Mouse (Mus musculus) ovary, postnatal 10 days (tissue): ENCODE data around the gene Gm11037.

Experiments
- DNase-seq: peaks from one replicate; pipeline ENCODE4 v3.0.0; 2022; ENCODE audit warnings: low spot score

The Gm11037 gene

GRCm38 (mm10) chr2:131128636-131129157 is 4.6 kb upstream of the Gm11037 start:
- no peak for DNase-seq

DNA sequence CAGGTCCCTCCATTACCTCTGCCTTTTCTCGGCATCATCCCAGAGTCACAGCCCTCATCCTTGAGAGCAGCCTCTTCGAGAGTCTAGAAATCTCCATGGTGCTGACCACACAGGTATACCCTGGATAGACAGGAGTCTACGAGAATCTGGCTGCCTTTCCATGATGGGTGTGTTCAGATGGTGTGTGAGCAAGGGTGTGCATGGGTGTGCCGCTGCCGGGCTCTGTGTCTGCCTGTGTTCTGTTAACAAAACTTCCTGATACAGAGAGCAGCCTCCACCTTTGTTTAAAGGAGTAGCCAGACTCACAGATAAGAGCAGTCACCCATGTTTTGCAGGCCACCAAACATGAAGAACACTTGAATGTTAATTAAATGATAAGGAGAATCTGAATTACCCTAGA is 3.5 kb upstream of the Gm11037 start:
- DNase-seq: no peak

DNA sequence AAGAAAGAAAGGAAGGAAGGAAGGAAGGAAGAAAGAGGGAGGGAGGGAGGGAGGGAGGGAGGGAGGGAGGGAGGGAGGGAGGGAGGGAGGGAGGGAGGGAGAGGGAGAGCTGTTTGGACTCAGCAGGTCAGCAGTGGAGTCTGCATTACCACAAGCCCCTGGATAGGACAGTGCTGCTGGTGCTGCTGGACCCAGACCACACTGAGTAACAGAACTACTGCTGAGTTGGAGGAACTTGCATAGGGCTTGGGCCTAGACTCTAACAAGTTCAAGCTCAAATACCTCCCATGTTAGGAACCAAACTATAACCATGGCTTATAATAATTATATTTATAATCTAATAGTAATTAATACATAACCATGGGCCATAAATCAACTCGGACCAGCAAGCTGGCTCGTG is 2.4 kb upstream of the Gm11037 start:
- DNase-seq: no peak

DNA sequence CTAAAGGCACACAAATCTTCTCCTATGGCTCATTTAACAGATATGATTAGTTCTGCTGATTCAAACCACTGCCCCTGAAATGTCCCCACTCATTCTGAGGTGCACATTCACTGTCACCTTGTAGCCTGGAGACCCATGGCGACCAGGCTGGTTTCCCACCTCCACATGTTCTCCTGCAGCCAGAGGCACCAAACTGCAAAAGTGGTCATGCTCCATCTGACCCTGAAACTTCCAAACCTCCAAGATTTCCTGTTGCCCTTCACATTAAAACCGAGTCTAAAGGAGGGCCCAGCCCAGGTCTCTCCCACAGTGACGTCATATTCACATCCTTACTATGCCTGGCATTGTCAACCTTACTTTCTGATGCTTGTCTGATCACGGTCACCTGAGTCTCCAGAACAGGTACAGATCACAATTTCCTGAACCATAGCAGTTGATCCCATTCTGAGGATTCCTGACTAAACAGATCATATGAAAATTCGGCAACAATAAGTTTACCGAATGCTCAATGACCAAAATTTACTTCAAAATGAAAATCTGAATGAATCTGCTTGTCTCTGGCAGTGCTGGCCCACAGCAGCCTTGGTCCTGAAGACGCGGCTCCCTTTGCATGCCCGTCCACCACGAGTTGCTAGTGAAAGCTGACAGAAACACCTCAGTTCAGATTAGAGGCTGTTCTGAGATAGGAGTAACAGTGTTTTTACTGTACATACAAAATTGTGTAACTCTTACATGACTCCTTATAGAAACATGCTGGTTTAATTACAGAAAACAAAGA is 997 bp upstream of the Gm11037 start:
- DNase-seq: no peak

DNA sequence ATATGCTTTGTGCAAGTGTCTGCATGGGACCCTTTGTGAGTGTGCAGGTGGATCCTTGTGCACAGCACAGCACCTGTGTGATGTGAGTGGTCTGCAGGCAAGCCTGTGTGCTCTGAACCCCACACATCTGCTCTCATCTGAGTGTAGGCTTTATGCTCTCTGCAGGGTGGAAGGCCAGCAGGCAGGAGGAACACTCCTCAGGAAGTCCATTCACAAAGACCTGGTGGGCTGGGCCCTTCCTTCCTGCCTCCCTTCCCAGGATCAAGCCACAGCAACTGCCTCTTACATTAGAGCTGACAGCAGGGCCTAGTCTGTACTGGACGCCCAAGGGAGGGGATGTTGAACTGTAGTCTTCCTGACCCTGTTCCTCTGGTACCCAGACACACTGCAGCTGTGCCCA is 1.1 kb downstream of the Gm11037 start:
- no peak for DNase-seq

DNA sequence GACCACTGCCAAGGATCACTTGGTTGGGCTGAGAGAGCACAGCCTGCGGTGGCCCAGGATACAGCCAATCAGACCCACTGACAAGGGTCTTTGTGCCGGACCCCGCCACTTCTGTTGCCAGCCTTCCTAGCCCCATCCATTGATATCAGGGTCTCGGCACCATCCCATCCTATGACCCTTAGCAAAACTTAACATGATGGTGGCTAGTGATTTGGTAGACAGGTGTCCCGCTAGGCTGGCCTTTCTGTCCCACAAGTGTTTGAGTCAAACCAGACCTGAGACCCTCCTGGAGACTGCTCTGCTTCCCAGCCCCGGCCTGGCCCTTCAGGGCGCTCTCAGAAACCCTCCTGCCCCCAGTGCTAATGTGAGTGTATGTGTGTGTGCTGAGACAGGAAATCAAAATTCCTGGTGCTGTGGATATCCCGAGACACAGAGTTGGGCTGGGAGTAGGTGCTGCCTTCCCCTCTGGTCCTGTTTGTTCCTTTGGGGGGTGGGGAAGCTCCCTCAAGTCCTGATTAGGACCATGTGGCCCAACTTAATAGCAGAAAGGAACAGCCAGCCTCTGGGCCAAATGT is 1.6 kb downstream of the Gm11037 start:
- DNase-seq: no peak

DNA sequence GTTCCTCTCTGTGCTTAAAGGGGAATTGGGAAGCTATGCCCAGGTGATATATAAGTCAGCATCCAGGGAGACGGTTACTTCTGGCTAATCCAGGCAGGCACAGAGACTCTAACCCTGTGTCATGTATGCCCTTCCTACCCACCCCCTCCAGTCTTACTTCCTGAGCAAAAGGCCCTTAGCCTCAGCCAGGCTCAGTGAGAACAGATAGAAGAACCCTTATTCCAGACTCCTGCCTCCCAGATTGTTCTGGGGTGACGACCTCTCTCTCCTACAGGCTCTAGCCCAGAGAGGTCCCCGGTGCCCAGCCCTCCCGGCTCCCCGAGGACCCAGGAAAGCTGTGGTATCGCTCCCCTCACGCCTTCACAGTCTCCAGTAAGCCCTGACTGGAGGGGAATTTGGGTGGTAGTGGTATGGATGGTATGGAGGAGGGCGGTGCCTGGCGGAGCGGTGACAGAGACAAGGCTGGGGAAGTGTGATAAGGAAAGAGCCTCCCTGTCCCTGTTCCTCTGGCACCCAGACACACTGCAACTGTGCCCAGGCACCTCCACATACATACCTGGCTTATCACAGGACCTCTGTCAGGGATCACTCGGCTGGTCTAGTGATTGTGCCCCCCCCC is 2.3 kb downstream of the Gm11037 start:
- no peak for DNase-seq

- no peak for DNase-seq
Observed at GRCm38 (mm10) chr2:131138296-131138695, 5.0 kb downstream of the Gm11037 start.

DNA sequence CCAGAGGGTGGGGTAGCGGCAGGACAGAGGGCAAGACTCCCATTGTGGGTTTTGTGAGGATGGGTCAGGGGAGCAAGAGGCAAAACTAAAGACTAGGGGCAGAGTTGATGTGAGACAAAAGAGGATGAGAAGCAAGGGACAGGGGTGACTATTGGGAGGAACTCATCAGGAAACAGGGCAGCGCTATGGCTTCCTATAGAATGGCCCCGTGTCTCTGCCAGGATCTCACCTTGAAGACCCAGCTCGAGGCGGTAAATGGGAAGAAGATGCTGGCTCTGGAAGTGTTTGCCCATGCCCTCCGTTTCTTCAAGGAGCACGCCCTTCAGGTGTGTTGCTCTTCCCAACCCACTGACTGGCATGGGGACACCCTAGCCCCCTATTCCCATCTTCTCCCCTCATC is 5.5 kb downstream of the Gm11037 start:
- DNase-seq: no peak

GRCm38 (mm10) chr2:131139287-131139686 is 6.0 kb downstream of the Gm11037 start:
- no peak for DNase-seq

DNA sequence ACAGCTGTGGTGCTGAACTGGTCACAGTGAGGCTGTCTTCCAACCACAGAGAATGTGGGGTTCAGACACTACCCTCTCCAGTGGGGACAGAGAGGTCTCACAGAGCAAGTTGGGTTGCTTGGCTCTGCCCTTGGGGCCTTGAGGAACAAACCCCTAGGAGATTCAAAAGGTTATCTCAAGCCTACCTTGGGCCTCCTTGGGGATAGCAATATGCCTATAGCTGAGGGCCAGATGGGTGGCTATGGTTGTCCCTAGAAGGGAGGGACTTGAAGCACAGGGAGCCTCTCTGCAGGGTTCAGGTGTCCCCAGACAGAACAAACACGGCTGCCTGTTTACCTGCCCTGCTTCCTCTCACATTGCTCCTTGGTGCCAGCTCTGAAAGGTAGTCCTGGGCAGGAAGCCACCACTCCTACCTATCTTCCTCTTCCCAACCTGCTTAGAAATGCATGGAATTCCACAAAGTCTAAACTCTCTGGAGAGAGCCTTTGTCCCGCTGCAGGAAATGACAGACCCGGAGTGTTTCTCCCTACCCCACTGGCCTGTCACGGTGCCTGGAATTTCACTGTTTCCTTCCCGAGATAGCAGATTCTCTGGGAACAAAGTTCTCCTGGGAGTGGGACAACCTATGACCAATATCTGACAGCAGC is 6.7 kb downstream of the Gm11037 start:
- DNase-seq: no peak

- DNase-seq: no peak
Observed at GRCm38 (mm10) chr2:131140533-131140905, 7.2 kb downstream of the Gm11037 start.

GRCm38 (mm10) chr2:131141336-131141986 is 8.2 kb downstream of the Gm11037 start:
- DNase-seq: no peak

DNA sequence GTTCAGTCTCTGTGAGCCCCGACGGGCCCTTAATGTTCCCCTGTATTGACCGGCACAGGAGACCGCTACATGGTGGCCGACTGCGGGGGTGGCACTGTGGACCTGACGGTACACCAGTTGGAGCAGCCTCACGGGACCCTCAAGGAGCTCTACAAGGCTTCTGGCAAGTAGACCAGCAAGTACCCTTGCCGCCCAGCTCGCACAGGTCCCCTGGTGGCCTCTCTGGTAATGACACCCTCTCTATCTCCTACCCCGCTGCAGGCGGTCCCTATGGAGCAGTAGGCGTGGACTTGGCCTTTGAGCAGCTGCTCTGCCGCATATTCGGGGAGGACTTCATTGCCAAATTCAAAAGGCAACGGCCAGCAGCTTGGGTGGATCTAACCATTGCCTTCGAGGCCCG is 9.3 kb downstream of the Gm11037 start:
- DNase-seq: peak; percentile 56

DNA sequence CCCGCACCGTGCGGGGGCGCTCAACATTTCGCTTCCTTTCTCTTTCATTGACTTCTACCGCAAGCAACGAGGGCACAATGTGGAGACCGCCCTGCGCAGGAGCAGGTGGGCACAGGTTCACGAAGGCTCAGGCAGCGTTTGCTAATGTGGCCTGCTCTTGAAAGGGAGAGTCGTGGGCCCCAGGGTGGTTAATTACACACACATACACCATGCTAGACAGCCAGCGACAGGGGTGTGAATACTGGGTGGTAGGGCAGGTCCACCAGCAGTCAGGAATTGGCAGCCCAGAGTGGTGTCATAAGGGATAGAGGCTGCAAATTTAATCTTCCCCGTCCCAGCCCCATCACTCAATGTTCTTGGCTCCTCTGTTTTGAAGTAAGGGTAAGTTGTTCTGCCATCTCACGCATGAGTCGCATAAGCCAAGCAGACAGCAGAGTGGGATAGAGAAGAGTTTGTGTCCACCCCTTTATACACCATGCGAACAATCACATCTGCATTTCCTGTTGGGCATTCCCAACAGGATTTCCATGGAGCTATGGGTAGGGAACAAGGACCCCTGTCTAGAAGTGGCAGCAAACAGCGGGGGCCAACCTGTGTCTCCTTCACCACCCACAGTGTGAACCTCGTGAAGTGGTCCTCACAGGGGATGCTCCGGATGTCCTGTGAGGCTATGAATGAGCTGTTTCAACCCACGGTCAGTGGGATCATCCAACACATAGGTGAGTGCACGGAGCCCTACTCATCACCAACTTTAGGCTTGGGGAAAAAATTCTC is 9.9 kb downstream of the Gm11037 start:
- no peak for DNase-seq

DNA sequence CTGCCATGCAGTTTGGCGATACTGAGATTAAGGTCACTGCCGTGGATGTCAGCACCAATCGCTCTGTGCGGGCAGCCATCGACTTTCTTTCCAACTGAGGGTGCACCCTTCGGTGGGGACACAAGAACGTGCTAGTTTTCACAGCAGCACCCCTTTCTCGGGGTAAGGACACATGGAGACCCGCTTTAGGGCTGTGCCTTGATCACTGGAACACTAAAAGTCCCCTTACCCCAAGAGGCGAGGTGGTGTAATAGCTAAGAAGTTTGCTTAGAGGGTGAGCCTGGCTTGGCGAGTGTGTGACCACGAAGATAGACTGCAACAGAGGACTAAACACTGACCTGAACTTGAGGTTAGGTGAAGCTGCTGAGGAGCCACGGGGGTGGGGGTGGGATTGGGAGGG is 11.8 kb downstream of the Gm11037 start:
- DNase-seq: no peak

DNA sequence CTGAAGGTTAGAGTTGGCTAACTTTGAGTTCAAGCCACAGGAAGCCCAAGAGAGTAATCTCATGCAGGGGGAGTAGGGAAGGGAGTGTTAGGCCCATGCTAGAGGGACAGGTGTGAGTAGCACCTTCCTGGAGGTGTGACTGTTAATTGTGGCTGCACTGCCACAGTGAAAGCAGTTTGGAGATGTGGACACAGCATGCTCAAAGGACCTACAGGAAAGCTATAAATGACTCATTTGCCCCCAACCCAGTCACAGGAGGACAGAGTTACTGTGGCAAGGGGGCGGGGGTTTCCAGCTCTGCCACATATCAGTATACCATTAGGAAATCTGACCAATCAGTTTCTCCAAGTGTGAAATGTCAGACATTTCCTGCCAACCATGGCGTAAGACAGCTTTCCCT is 12.2 kb downstream of the Gm11037 start:
- no peak for DNase-seq

- no peak for DNase-seq
Observed at GRCm38 (mm10) chr2:131146193-131147042, 13.1 kb downstream of the Gm11037 start.

DNA sequence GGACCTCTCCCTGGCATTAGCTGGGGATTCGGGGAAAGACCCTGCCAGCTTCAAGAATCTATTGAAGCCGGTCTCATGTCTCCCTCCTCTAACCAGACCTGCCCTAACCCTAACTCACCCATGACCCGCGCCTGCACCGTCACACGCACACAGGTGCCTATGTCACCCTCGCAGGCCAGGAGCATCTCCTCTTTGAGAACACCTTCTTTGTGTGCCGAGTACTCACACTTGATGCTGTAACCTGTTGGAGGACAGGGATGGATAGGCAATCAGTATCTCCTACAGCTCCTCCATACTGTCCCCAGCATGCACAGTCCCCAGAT is 13.7 kb downstream of the Gm11037 start:
- no peak for DNase-seq

GRCm38 (mm10) chr2:131148353-131149253 is 15.3 kb downstream of the Gm11037 start:
- no peak for DNase-seq
